Mouse (Mus musculus) large intestine, adult 2 months (tissue): Measurements from ENCODE around the gene Hmmr. TPM values are rescaled to one million over a fixed set of nuclear protein-coding genes. Genes with fewer than 3 reads are reported as not detected.

Experiments used
- DNase-seq: peaks from one replicate; pipeline ENCODE4 v3.0.0-alpha.2; 2012; ENCODE audit warnings: low read depth, low spot score
- WGBS: fragments of 180-500 bp; shearing (Covaris S2); methylation state at CpG from one replicate; pipeline ENCODE4 v1.1.7; 2018; 5-methylcytosine and 5-hydroxymethylcytosine counted together
- polyA plus RNA-seq: library from polyadenylated mRNA; depleted of rRNA; stranded (reverse); fragments of >200 nt; gene quantifications from 2 replicates; pipeline ENCODE4 v1.2.3, GENCODE M21; 2012; rRNA removed

Gene Hmmr
- 6.4 and 6.9 TPM in 2 replicates for polyA plus RNA-seq

- peak; percentile 78 for DNase-seq
- under 1% methylated on average over 52 of the region's 52 CpGs for WGBS
These were observed at the start of gene Hmmr, which contains the start of gene Nudcd2 for GRCm38 (mm10) chr11:40733339-40734174. Gene Hmmr, minus strand, starts transcription at chr11:40733422. Gene Nudcd2, plus strand, starts transcription at chr11:40733667.

- 60% methylated on average over 2 of the region's 2 CpGs for WGBS
- no peak for DNase-seq
These were observed 48.6 kb upstream of the Hmmr start for GRCm38 (mm10) chr11:40781857-40782256.

- DNase-seq = peak; percentile 25
- WGBS = 45% methylated on average over 12 of the region's 12 CpGs
These were observed 42.4 kb upstream of the Hmmr start for GRCm38 (mm10) chr11:40775315-40776269.

GRCm38 (mm10) chr11:40764690-40765089, 31.5 kb upstream of the Hmmr start:
- no peak for DNase-seq
- WGBS = 75% methylated on average over 4 of the region's 4 CpGs

- no peak for DNase-seq
- WGBS = 17% methylated on average over 2 of the region's 2 CpGs
These were observed 30.2 kb upstream of the Hmmr start for GRCm38 (mm10) chr11:40763395-40763794.

- 83% methylated on average over 8 of the region's 8 CpGs for WGBS
- DNase-seq = no peak
These were observed 26.7 kb upstream of the Hmmr start for GRCm38 (mm10) chr11:40759896-40760295.

- WGBS = 93% methylated on average over 8 of the region's 8 CpGs
- no peak for DNase-seq
These were observed 22.7 kb upstream of the Hmmr start for GRCm38 (mm10) chr11:40755968-40756367.

- peak; percentile 96 for DNase-seq
- WGBS = 1% methylated on average over 25 of the region's 25 CpGs
These were observed 21.9 kb upstream of the Hmmr start, which contains the start of gene Ccng1 for GRCm38 (mm10) chr11:40755109-40755627. Gene Ccng1, minus strand, starts transcription at chr11:40755311.

GRCm38 (mm10) chr11:40754664-40755107, 21.5 kb upstream of the Hmmr start:
- WGBS = 1% methylated on average over 19 of the region's 19 CpGs
- no peak for DNase-seq

- no peak for DNase-seq
- 76% methylated on average over 6 of the region's 6 CpGs for WGBS
These were observed 20.6 kb upstream of the Hmmr start for GRCm38 (mm10) chr11:40753836-40754235.

- WGBS = 60% methylated on average over 2 of the region's 2 CpGs
- no peak for DNase-seq
These were observed 14.5 kb upstream of the Hmmr start for GRCm38 (mm10) chr11:40747716-40748115.

- DNase-seq = no peak
- WGBS = 83% methylated on average over 12 of the region's 12 CpGs
These were observed 13.1 kb upstream of the Hmmr start for GRCm38 (mm10) chr11:40746361-40746760.

- no peak for DNase-seq
- 65% methylated on average over 3 of the region's 3 CpGs for WGBS
These were observed 11.1 kb upstream of the Hmmr start for GRCm38 (mm10) chr11:40744348-40744747.

- DNase-seq = no peak
- WGBS = 88% methylated on average over 12 of the region's 12 CpGs
These were observed 8.5 kb upstream of the Hmmr start for GRCm38 (mm10) chr11:40741605-40742262.

- 93% methylated on average over 3 of the region's 3 CpGs for WGBS
- DNase-seq = no peak
These were observed 4.1 kb upstream of the Hmmr start for GRCm38 (mm10) chr11:40737369-40737768.

GRCm38 (mm10) chr11:40734251-40734752, 1.1 kb upstream of the Hmmr start:
- 2% methylated on average over 11 of the region's 11 CpGs for WGBS
- no peak for DNase-seq

GRCm38 (mm10) chr11:40732997-40733338, 254 bp downstream of the Hmmr start:
- DNase-seq = no peak
- under 1% methylated on average over 14 of the region's 14 CpGs for WGBS

GRCm38 (mm10) chr11:40718324-40718723, 14.9 kb downstream of the Hmmr start:
- DNase-seq = no peak

GRCm38 (mm10) chr11:40715524-40715923, 17.7 kb downstream of the Hmmr start:
- WGBS = 93% methylated on average over 5 of the region's 5 CpGs
- DNase-seq = no peak
